Mouse (Mus musculus): Measurements from ENCODE around the gene Mmp2. TPM values are rescaled to one million over a fixed set of nuclear protein-coding genes. Genes with fewer than 3 reads are reported as not detected.
"Not testable (repeated sequence)": the region's sequence is repeated elsewhere in the genome, so short reads cannot be mapped to it uniquely, and the experiment has no call there.

Gene Mmp2
- polyA plus RNA-seq, 1 experiment from 2014 or later: 288 TPM

GRCm38 (mm10) chr8:92861977-92862376 lies 34.9 kb downstream of the Mmp2 start:
- WGBS: 84% methylated on average over 1 of the region's 1 CpGs
- H3K4me1 ChIP-seq: peaks cover 8% of the 10 kb centered on the region
- no peak overlapping the region for H3K4me2 ChIP-seq

GRCm38 (mm10) chr8:92870281-92870680 lies 43.2 kb downstream of the Mmp2 start:
- ATAC-seq (ENCODE audit: insufficient number of reproducible peaks, low FRiP score, low TSS enrichment, low read depth): no peak
- 12% methylated on average over 7 of the region's 7 CpGs for WGBS
- no peaks in the 10 kb centered on the region for H3K36me3 ChIP-seq
- peaks cover 21% of the 10 kb centered on the region for H3K4me1 ChIP-seq
- no peaks in the 10 kb centered on the region for H3K9me3 ChIP-seq
- H3K27ac ChIP-seq: no peak overlapping the region
- H3K4me3 ChIP-seq: no peak overlapping the region
- no peak overlapping the region for H3K4me2 ChIP-seq
- no peak overlapping the region for H3K9ac ChIP-seq
- H3K27me3 ChIP-seq: no peaks in the 10 kb centered on the region

More at GRCm38 (mm10) chr8:92861977-92862376, 34.9 kb downstream of the Mmp2 start:
- no peak for ATAC-seq (ENCODE audit: insufficient number of reproducible peaks, low FRiP score, low TSS enrichment, low read depth)
- H3K27ac ChIP-seq: no peak overlapping the region
- H3K9ac ChIP-seq: no peak overlapping the region
- no peaks in the 10 kb centered on the region for H3K27me3 ChIP-seq
- no peaks in the 10 kb centered on the region for H3K9me3 ChIP-seq
- no peaks in the 10 kb centered on the region for H3K36me3 ChIP-seq
- H3K4me3 ChIP-seq: no peak overlapping the region

GRCm38 (mm10) chr8:92872063-92872759 lies 45.1 kb downstream of the Mmp2 start:
- no peak overlapping the region for H3K4me3 ChIP-seq
- no peak overlapping the region for H3K4me2 ChIP-seq
- H3K9ac ChIP-seq: no peak overlapping the region
- H3K27ac ChIP-seq: no peak overlapping the region
- peaks cover 12% of the 10 kb centered on the region for H3K4me1 ChIP-seq
- H3K9me3 ChIP-seq: no peaks in the 10 kb centered on the region
- no peaks in the 10 kb centered on the region for H3K27me3 ChIP-seq
- no peak for ATAC-seq (ENCODE audit: insufficient number of reproducible peaks, low FRiP score, low TSS enrichment, low read depth)
- 53% methylated on average over 10 of the region's 10 CpGs for WGBS
- H3K36me3 ChIP-seq: no peaks in the 10 kb centered on the region

GRCm38 (mm10) chr8:92875795-92876194 lies 48.7 kb downstream of the Mmp2 start:
- Histone ChIP-seq H3K9ac (no peak overlapping the region), H3K27ac (no peak overlapping the region), H3K4me3 (no peak overlapping the region), H3K9me3 (no peaks in the 10 kb centered on the region), H3K4me2 (no peak overlapping the region), H3K27me3 (no peaks in the 10 kb centered on the region), H3K36me3 (peaks cover 5% of the 10 kb centered on the region; the same call in 1 of the 2 replicates), H3K4me1 (no peaks in the 10 kb centered on the region)
- ATAC-seq (ENCODE audit: insufficient number of reproducible peaks, low FRiP score, low TSS enrichment, low read depth): no peak
- 73% methylated on average over 10 of the region's 10 CpGs for WGBS

DNA sequence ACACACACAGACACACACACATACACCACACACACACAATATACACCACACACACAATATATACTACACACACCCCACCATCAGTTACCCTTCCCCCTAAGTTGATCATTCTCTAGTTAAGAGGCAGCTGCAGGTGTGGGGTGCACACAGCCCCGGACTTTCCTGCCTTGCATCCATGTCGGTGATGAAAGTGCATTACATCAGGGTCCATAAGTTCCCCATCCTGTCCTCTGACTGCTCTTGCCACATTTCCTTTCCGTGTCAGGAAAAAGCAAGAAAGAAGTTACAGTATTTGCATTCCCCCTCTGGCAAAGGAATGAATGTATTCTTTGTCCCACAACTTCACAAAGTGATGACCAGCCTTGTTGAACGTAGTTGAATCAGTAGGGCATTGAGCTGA lies 54.2 kb downstream of the Mmp2 start:
- no peak overlapping the region for H3K4me3 ChIP-seq
- H3K36me3 ChIP-seq: peaks cover 5% of the 10 kb centered on the region; the same call in 1 of the 2 replicates
- peaks cover 11% of the 10 kb centered on the region; the same call in 1 of the 2 replicates for H3K4me1 ChIP-seq
- no peaks in the 10 kb centered on the region for H3K27me3 ChIP-seq
- no peak overlapping the region for H3K27ac ChIP-seq
- no peak for ATAC-seq (ENCODE audit: insufficient number of reproducible peaks, low FRiP score, low TSS enrichment, low read depth)
- no peak overlapping the region for H3K9ac ChIP-seq
- no peak overlapping the region for H3K4me2 ChIP-seq
- 40% methylated on average over 4 of the region's 4 CpGs for WGBS
- no peaks in the 10 kb centered on the region for H3K9me3 ChIP-seq

DNA sequence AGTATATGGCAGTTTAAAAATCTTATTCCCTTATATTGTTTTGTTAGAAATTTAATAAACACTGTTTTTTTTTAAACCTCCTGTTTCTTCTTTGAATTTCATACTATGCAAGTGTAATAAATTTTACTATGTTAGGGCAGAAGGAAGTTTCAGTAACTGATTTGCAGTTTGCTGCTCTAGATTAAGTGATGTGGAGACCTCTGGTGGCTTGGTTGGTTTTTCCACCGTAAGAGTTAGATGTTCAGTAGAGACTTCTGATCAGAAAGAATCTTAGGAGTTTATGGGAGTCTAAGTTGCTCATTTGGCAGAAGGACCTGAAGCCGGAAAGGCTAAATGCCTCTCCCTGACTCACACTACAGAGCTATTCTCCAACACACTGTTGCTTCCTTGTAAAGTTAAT lies 56.7 kb downstream of the Mmp2 start:
- Histone ChIP-seq H3K4me1 (peaks cover 11% of the 10 kb centered on the region; the same call in 1 of the 2 replicates), H3K9me3 (no peaks in the 10 kb centered on the region), H3K27ac (no peak overlapping the region), H3K4me3 (no peak overlapping the region), H3K36me3 (peaks cover 5% of the 10 kb centered on the region; the same call in 1 of the 2 replicates), H3K9ac (no peak overlapping the region), H3K27me3 (no peaks in the 10 kb centered on the region), H3K4me2 (no peak overlapping the region)
- 40% methylated on average over 2 of the region's 2 CpGs for WGBS
- no peak for ATAC-seq (ENCODE audit: insufficient number of reproducible peaks, low FRiP score, low TSS enrichment, low read depth)

- not testable (repeated sequence) for H3K27me3 ChIP-seq; H3K4me2 ChIP-seq; H3K36me3 ChIP-seq; H3K9ac ChIP-seq; H3K9me3 ChIP-seq; H3K27ac ChIP-seq; ATAC-seq (ENCODE audit: insufficient number of reproducible peaks, low FRiP score, low TSS enrichment, low read depth); H3K4me1 ChIP-seq; H3K4me3 ChIP-seq
- 43% methylated on average over 3 of the region's 3 CpGs for WGBS
Measured at GRCm38 (mm10) chr8:92892216-92892615, 65.1 kb downstream of the Mmp2 start.

GRCm38 (mm10) chr8:92893870-92894269 lies 66.8 kb downstream of the Mmp2 start:
- H3K4me3 ChIP-seq: no peak overlapping the region
- H3K9ac ChIP-seq: no peak overlapping the region
- H3K36me3 ChIP-seq: no peaks in the 10 kb centered on the region
- WGBS: 70% methylated on average over 2 of the region's 2 CpGs
- ATAC-seq (ENCODE audit: insufficient number of reproducible peaks, low FRiP score, low TSS enrichment, low read depth): no peak
- no peaks in the 10 kb centered on the region for H3K9me3 ChIP-seq
- H3K27me3 ChIP-seq: no peaks in the 10 kb centered on the region
- H3K27ac ChIP-seq: no peak overlapping the region
- no peaks in the 10 kb centered on the region for H3K4me1 ChIP-seq
- H3K4me2 ChIP-seq: no peak overlapping the region

- no peaks in the 10 kb centered on the region for H3K27me3 ChIP-seq
- no peaks in the 10 kb centered on the region for H3K4me1 ChIP-seq
- H3K4me2 ChIP-seq: no peak overlapping the region
- H3K9me3 ChIP-seq: no peaks in the 10 kb centered on the region
- H3K9ac ChIP-seq: no peak overlapping the region
- no peak overlapping the region for H3K27ac ChIP-seq
- no peak for ATAC-seq (ENCODE audit: insufficient number of reproducible peaks, low FRiP score, low TSS enrichment, low read depth)
- WGBS: 73% methylated on average over 7 of the region's 7 CpGs
- no peak overlapping the region for H3K4me3 ChIP-seq
- H3K36me3 ChIP-seq: no peaks in the 10 kb centered on the region
Measured at GRCm38 (mm10) chr8:92895053-92895452, 68.0 kb downstream of the Mmp2 start.

DNA sequence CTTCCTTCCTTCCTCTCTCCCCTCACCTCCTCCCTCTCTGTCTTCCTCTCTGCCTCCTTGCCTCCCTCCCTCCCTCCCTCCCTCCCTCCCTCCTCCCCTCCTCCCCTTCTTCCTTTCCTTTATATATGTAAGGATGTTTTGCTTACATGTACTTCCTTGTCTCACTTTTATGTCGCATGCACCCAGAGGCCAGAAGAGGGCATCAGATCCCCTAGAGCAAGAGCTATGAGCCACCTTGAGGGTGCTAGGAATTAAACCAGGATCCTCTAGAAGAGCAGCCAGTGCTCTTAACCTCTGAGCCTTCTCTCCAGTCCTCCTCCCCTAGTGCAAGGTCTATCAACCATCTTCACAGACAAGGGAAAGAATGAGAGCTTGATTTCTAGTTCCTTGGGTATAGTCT lies 69.0 kb downstream of the Mmp2 start:
- no peaks in the 10 kb centered on the region for H3K27me3 ChIP-seq
- no peak overlapping the region for H3K27ac ChIP-seq
- ATAC-seq (ENCODE audit: insufficient number of reproducible peaks, low FRiP score, low TSS enrichment, low read depth): no peak
- H3K9ac ChIP-seq: no peak overlapping the region
- H3K4me2 ChIP-seq: no peak overlapping the region
- WGBS: 63% methylated on average over 1 of the region's 1 CpGs
- no peaks in the 10 kb centered on the region for H3K4me1 ChIP-seq
- H3K4me3 ChIP-seq: no peak overlapping the region
- H3K36me3 ChIP-seq: no peaks in the 10 kb centered on the region
- no peaks in the 10 kb centered on the region for H3K9me3 ChIP-seq

- Histone ChIP-seq H3K4me2 (no peak overlapping the region), H3K4me3 (no peak overlapping the region), H3K9me3 (no peaks in the 10 kb centered on the region), H3K27ac (no peak overlapping the region), H3K4me1 (no peaks in the 10 kb centered on the region), H3K36me3 (no peaks in the 10 kb centered on the region), H3K27me3 (no peaks in the 10 kb centered on the region), H3K9ac (no peak overlapping the region)
- WGBS: 63% methylated on average over 5 of the region's 5 CpGs
- ATAC-seq (ENCODE audit: insufficient number of reproducible peaks, low FRiP score, low TSS enrichment, low read depth): no peak
Measured at GRCm38 (mm10) chr8:92896611-92897010, 69.5 kb downstream of the Mmp2 start.

DNA sequence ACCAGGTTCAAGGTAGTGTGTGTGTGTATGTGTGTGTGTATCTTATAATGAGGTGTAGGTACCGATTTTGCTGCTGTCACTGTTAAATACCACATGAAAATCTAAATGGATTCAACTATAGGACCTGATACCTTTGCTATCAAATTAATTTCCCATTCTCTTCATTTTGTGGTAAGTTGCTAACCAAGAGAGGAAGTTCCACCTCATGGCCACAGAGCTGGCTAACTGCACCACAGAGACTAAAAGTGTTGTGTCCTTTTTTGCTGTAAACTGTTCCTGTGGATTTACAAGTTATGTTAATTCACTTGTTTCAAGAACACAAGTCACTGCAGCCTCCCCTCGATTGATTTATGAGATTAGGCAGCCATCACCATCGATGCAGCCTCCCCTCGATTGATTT lies 70.7 kb downstream of the Mmp2 start:
- no peaks in the 10 kb centered on the region for H3K4me1 ChIP-seq
- H3K9ac ChIP-seq: no peak overlapping the region
- no peak overlapping the region for H3K27ac ChIP-seq
- ATAC-seq (ENCODE audit: insufficient number of reproducible peaks, low FRiP score, low TSS enrichment, low read depth): no peak
- no peaks in the 10 kb centered on the region for H3K9me3 ChIP-seq
- no peaks in the 10 kb centered on the region for H3K27me3 ChIP-seq
- no peak overlapping the region for H3K4me2 ChIP-seq
- H3K4me3 ChIP-seq: no peak overlapping the region
- no peaks in the 10 kb centered on the region for H3K36me3 ChIP-seq
- WGBS: 58% methylated on average over 4 of the region's 4 CpGs

- 79% methylated on average over 9 of the region's 9 CpGs for WGBS
- Histone ChIP-seq H3K27me3 (no peaks in the 10 kb centered on the region), H3K9me3 (no peaks in the 10 kb centered on the region), H3K36me3 (no peaks in the 10 kb centered on the region), H3K9ac (no peak overlapping the region), H3K27ac (no peak overlapping the region), H3K4me1 (no peaks in the 10 kb centered on the region; the same call in 1 of the 2 replicates), H3K4me3 (no peak overlapping the region), H3K4me2 (no peak overlapping the region)
- ATAC-seq (ENCODE audit: insufficient number of reproducible peaks, low FRiP score, low TSS enrichment, low read depth): no peak
Measured at GRCm38 (mm10) chr8:92899590-92899989, 72.5 kb downstream of the Mmp2 start.
